Mouse (Mus musculus) neutrophil, adult 5-6 weeks (primary cell): ENCODE results near the gene Nr2f1. TPM values are rescaled to one million over a fixed set of nuclear protein-coding genes. Genes with fewer than 3 reads are reported as not detected.

Experiments used
- total RNA-seq: library from RNA; stranded (forward); fragments of 200-1000 nt; gene quantifications from 2 replicates; pipeline ENCODE4 v1.2.3, GENCODE M21; 2017

Nr2f1 gene
- total RNA-seq, 1 experiment from 2014 or later, result not detected

Other genes starting within 250 kb of the Nr2f1 start
- gene Pou5f2, start 174.9 kb downstream of the Nr2f1 start, total RNA-seq, result 4.0 and 5.3 TPM in 2 replicates